Mouse (Mus musculus) E14TG2a.4 (cell line): ENCODE results near the gene Kiss1.

Experiments used
- H3K27me3 ChIP-seq: 2 replicates; pipeline ENCODE4 v1.6.1; 2014; ENCODE audit warnings: low read length, control low read depth; ENCODE audit not compliant: insufficient read depth
- H3K36me3 ChIP-seq: 2 replicates; pipeline ENCODE4 v1.6.1; 2014; ENCODE audit warnings: low read length, control low read depth; ENCODE audit not compliant: insufficient read depth
- H3K4me1 ChIP-seq: replicated peaks from 2 replicates; pipeline ENCODE4 v1.6.1; 2014; ENCODE audit warnings: low read depth, low read length, control low read depth
- H3K4me3 ChIP-seq: replicated peaks from 2 replicates; pipeline ENCODE4 v1.5.1; 2014; ENCODE audit warnings: mild to moderate bottlenecking, low read length
- H3K9me3 ChIP-seq: 2 replicates; pipeline ENCODE4 v1.6.1; 2014; ENCODE audit warnings: low read length, control low read depth
- CTCF ChIP-seq: conservative IDR thresholded peaks from 2 replicates; pipeline ENCODE4 v1.5.1; 2014; ENCODE audit warnings: low read length
- NANOG ChIP-seq: IDR thresholded peaks from 2 replicates; pipeline ENCODE4 v1.6.1; 2014; ENCODE audit warnings: borderline replicate concordance, low read length, mixed read lengths
- POU5F1 ChIP-seq: IDR thresholded peaks from 2 replicates; pipeline ENCODE4 v1.6.1; 2014; ENCODE audit warnings: low read length, borderline replicate concordance

The Kiss1 gene

GRCm38 (mm10) chr1:133346531-133346930, 24.9 kb downstream of the Kiss1 start:
- H3K27me3 ChIP-seq: peaks cover 21% of the 10 kb centered on the region
- H3K4me3 ChIP-seq: no peak overlapping the region
- no peaks in the 10 kb centered on the region for H3K36me3 ChIP-seq
- no peak for TF ChIP-seq CTCF
- no peak for TF ChIP-seq NANOG
- no peak for TF ChIP-seq POU5F1
- peaks cover 17% of the 10 kb centered on the region for H3K4me1 ChIP-seq
- no peaks in the 10 kb centered on the region for H3K9me3 ChIP-seq

GRCm38 (mm10) chr1:133347226-133347625, 25.6 kb downstream of the Kiss1 start:
- Histone ChIP-seq H3K9me3 (no peaks in the 10 kb centered on the region), H3K36me3 (no peaks in the 10 kb centered on the region), H3K4me1 (peaks cover 17% of the 10 kb centered on the region), H3K4me3 (no peak overlapping the region), H3K27me3 (peaks cover 25% of the 10 kb centered on the region)
- TF ChIP-seq CTCF: no peak
- no peak for TF ChIP-seq NANOG

- no peaks in the 10 kb centered on the region for H3K36me3 ChIP-seq
- no peaks in the 10 kb centered on the region for H3K9me3 ChIP-seq
- peaks cover 27% of the 10 kb centered on the region for H3K27me3 ChIP-seq
- H3K4me1 ChIP-seq: peaks cover 17% of the 10 kb centered on the region
- H3K4me3 ChIP-seq: no peak overlapping the region
- TF ChIP-seq NANOG: no peak
- TF ChIP-seq POU5F1: no peak
- TF ChIP-seq CTCF: no peak
These were observed 26.2 kb downstream of the Kiss1 start for GRCm38 (mm10) chr1:133347693-133348520.

GRCm38 (mm10) chr1:133350210-133350609, 28.5 kb downstream of the Kiss1 start, which contains the start of gene Ren1:
TSS of gene Ren1 (plus strand) at chr1:133350510.
- Histone ChIP-seq H3K9me3 (no peaks in the 10 kb centered on the region), H3K4me3 (no peak within 1 kb of the TSS), H3K36me3 (no peaks in the 10 kb centered on the region), H3K4me1 (peaks cover 17% of the 10 kb centered on the region), H3K27me3 (peaks cover 36% of the 10 kb centered on the region)
- TF ChIP-seq POU5F1: no peak
- TF ChIP-seq NANOG: no peak
- TF ChIP-seq CTCF: no peak

- no peaks in the 10 kb centered on the region for H3K36me3 ChIP-seq
- H3K4me1 ChIP-seq: peaks cover 23% of the 10 kb centered on the region
- TF ChIP-seq NANOG: no peak
- no peak for TF ChIP-seq POU5F1
- TF ChIP-seq CTCF: no peak
- H3K9me3 ChIP-seq: no peaks in the 10 kb centered on the region
- no peak overlapping the region for H3K4me3 ChIP-seq
- H3K27me3 ChIP-seq: peaks cover 42% of the 10 kb centered on the region
These were observed 30.1 kb downstream of the Kiss1 start for GRCm38 (mm10) chr1:133351762-133352161.

- Histone ChIP-seq H3K4me3 (no peak overlapping the region), H3K9me3 (no peaks in the 10 kb centered on the region), H3K36me3 (no peaks in the 10 kb centered on the region), H3K4me1 (peaks cover 8% of the 10 kb centered on the region; the same call in 1 of the 2 replicates), H3K27me3 (peaks cover 51% of the 10 kb centered on the region)
- TF ChIP-seq NANOG (no peak), POU5F1 (no peak), CTCF (peak; percentile 82)
These were observed 31.7 kb downstream of the Kiss1 start for GRCm38 (mm10) chr1:133353371-133353809.

- Histone ChIP-seq H3K4me1 (peaks cover 8% of the 10 kb centered on the region; the same call in 1 of the 2 replicates), H3K36me3 (no peaks in the 10 kb centered on the region), H3K4me3 (no peak overlapping the region), H3K9me3 (peaks cover 12% of the 10 kb centered on the region), H3K27me3 (peaks cover 59% of the 10 kb centered on the region)
- TF ChIP-seq NANOG: no peak
- TF ChIP-seq CTCF: no peak
- no peak for TF ChIP-seq POU5F1
These were observed 33.8 kb downstream of the Kiss1 start for GRCm38 (mm10) chr1:133355469-133355868.

- Histone ChIP-seq H3K4me3 (no peak overlapping the region), H3K36me3 (no peaks in the 10 kb centered on the region), H3K4me1 (peaks cover 8% of the 10 kb centered on the region; the same call in 1 of the 2 replicates), H3K9me3 (peaks cover 16% of the 10 kb centered on the region), H3K27me3 (peaks cover 56% of the 10 kb centered on the region)
- no peak for TF ChIP-seq NANOG
- no peak for TF ChIP-seq POU5F1
- no peak for TF ChIP-seq CTCF
These were observed 34.2 kb downstream of the Kiss1 start for GRCm38 (mm10) chr1:133355912-133356311.
